Mouse (Mus musculus) liver, adult 2 months (tissue): ENCODE measurements at regions not wholly inside any gene's neighbourhood (a gene's known extent, or its start where the extent isn't known, plus 50 kb on each side); places are given as distances from the start of the nearest gene placed in this dataset.

Experiments
- DNase-seq: peaks from one replicate; pipeline ENCODE4 v3.0.0-alpha.2; 2011; ENCODE audit warnings: low read depth, low spot score; ENCODE audit errors: extremely low read depth
- H3K27ac ChIP-seq: fragments of 200-500 bp; replicated peaks from 2 replicates; pipeline ENCODE4 v1.5.1; 2012; ENCODE audit warnings: low read depth, mild to moderate bottlenecking, control low read depth, inconsistent platforms, low read length; ENCODE audit not compliant: insufficient read depth
- H3K27me3 ChIP-seq: fragments of 200-500 bp; 2 replicates; pipeline ENCODE4 v1.6.1; 2012; ENCODE audit warnings: mild to moderate bottlenecking, moderate library complexity, low read length, inconsistent platforms; ENCODE audit not compliant: control insufficient read depth, insufficient read depth
- H3K36me3 ChIP-seq: fragments of 200-500 bp; 2 replicates; pipeline ENCODE4 v1.6.1; 2012; ENCODE audit warnings: low read length, inconsistent platforms; ENCODE audit not compliant: control insufficient read depth, insufficient read depth
- H3K4me1 ChIP-seq: fragments of 200-500 bp; 2 replicates; pipeline ENCODE4 v1.6.1; 2011; ENCODE audit warnings: low read length; ENCODE audit not compliant: control insufficient read depth, insufficient read depth
- H3K4me3 ChIP-seq: fragments of 200-500 bp; 2 replicates; pipeline ENCODE4 v1.5.1; 2011; ENCODE audit warnings: low read depth, mild to moderate bottlenecking, control low read depth, low read length, moderate library complexity; ENCODE audit not compliant: insufficient read depth
- H3K79me2 ChIP-seq: fragments of 200-500 bp; 2 replicates; pipeline ENCODE4 v1.6.1; 2012; ENCODE audit warnings: inconsistent platforms, mild to moderate bottlenecking, low read length, moderate library complexity; ENCODE audit not compliant: control insufficient read depth, insufficient read depth
- H3K9ac ChIP-seq: fragments of 200-500 bp; 2 replicates; pipeline ENCODE4 v1.6.1; 2012; ENCODE audit warnings: low read depth, mild to moderate bottlenecking, control low read depth, inconsistent platforms, low read length
- CTCF ChIP-seq: fragments of 200-500 bp; IDR thresholded peaks from 2 replicates; pipeline ENCODE4 v1.5.1; 2011; ENCODE audit warnings: low read depth, low read length, control low read depth
- POLR2A ChIP-seq: fragments of 200-500 bp; IDR thresholded peaks from 2 replicates; pipeline ENCODE4 v1.6.1; 2011; ENCODE audit warnings: low read length, control low read depth; ENCODE audit not compliant: insufficient read depth; ENCODE audit errors: extremely low read depth
- WGBS: fragments of 180-500 bp; shearing (Covaris S2); methylation state at CpG from one replicate; pipeline ENCODE4 v1.1.7; 2018; 5-methylcytosine and 5-hydroxymethylcytosine counted together

DNA sequence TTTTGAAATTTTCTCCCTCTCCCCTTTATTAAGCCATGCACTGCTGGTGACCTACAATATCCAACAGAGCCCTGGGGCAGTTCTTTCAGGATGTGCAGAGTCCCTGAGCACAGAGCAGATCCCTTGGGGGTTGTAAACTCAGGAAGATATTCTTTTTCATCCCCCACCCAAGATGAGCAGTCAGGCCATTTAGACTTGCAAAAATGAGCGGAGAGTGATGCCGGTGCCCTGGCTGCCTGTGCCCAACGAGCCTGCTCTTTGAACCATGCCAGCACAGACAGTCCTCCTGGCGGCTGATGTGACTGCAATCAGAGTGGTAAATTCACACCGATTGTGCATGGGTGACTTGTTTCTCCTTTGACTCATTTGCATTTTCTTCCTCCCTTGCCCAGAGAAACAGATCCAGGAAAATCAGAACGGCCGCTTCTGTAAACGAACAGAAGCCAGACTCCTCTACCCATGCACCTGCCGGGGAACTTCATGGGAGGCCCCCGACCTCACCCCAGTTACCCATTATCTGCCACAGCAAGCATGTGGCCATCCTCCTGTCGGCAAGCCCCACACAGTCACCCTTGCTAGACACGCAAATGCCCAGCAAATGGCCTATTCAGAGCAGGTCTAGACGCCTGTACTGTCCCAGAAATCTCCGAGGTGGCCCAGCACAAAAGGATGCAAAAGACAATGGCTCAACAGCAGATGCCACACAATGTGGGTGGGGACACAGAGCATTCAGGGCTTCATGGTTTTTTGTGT lies 92.4 kb downstream of the Gm815 start:
- no peaks in the 10 kb centered on the region for H3K4me1 ChIP-seq
- no peak overlapping the region for H3K4me3 ChIP-seq
- no peaks in the 10 kb centered on the region for H3K79me2 ChIP-seq
- no peak overlapping the region for H3K27ac ChIP-seq
- DNase-seq, result no peak
- no peaks in the 10 kb centered on the region for H3K36me3 ChIP-seq
- H3K27me3 ChIP-seq, result no peaks in the 10 kb centered on the region
- 75% methylated on average over 14 of the region's 14 CpGs for WGBS
- TF ChIP-seq POLR2A, result no peak
- TF ChIP-seq CTCF, result no peak
- H3K9ac ChIP-seq, result no peak overlapping the region

DNA sequence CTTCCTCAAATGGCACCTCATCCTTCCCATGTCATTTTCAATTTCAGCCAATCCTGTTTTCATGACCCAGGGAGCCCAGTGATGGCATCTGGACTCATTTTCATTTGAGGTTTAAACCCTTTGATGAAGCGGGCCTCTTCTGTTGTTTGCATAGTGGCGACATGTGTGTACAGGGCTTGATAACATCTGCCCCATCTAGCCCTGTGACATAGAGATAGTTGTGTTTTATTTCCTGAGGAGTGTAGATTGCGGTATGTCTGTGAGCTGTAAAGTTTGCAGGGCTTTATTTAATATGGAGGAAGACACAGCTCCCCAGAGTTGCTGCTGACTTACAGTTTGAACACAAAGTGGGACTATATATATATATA lies 92.9 kb downstream of the Gm815 start:
- Histone ChIP-seq H3K79me2 (no peaks in the 10 kb centered on the region), H3K4me1 (no peaks in the 10 kb centered on the region), H3K9ac (no peak overlapping the region), H3K27ac (no peak overlapping the region), H3K36me3 (no peaks in the 10 kb centered on the region), H3K27me3 (no peaks in the 10 kb centered on the region), H3K4me3 (no peak overlapping the region)
- TF ChIP-seq CTCF, result no peak
- TF ChIP-seq POLR2A, result no peak
- no peak for DNase-seq
- 44% methylated on average over 3 of the region's 3 CpGs for WGBS

DNA sequence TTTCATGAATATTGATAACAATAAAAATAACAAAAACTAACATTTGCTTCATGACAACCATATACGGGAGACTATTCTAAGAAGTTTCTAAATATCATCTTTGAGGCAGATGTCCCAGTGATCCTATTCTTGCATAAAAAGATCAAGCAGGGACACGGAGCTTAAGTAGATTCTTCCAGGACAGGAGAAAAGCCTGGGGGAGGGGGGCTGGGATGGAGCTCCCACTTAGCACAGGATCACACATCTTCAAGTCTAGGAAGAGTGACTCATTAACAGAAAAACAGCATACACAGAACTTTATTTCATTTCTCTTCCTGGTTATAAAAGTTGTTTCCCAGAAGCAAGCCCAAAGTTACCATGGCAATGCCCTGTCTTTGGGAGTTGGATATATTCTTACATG lies 93.6 kb downstream of the Gm815 start:
- no peak for DNase-seq

DNA sequence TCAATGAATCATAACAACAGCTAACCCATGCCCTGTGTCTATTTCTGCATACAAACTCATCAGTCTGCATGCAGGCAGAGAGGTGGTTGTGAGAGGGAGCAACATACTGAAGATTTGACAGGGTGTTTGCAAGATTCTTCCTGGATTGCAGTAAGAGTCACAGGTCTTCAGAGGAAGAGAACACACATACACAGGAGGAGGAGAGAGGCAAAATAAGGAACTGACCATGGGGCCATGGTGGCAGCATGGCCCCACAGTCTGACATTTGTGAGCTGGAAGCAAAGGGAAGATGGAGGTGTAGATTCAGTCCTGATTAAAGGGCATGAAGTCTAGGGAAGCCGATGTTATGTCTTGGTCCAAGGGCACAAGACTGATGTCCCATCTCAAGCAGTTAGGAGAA lies 101.0 kb downstream of the Gm815 start:
- no peak overlapping the region for H3K9ac ChIP-seq
- no peaks in the 10 kb centered on the region for H3K36me3 ChIP-seq
- H3K4me1 ChIP-seq, result no peaks in the 10 kb centered on the region
- no peak for DNase-seq
- H3K79me2 ChIP-seq, result no peaks in the 10 kb centered on the region
- H3K4me3 ChIP-seq, result no peak overlapping the region
- 95% methylated on average over 1 of the region's 1 CpGs for WGBS
- H3K27me3 ChIP-seq, result no peaks in the 10 kb centered on the region
- no peak for TF ChIP-seq POLR2A
- TF ChIP-seq CTCF, result no peak
- H3K27ac ChIP-seq, result no peak overlapping the region

More for the DNA sequence above, 93.6 kb downstream of the Gm815 start:
- no peak overlapping the region for H3K9ac ChIP-seq
- H3K36me3 ChIP-seq, result no peaks in the 10 kb centered on the region
- H3K27me3 ChIP-seq, result no peaks in the 10 kb centered on the region
- no peaks in the 10 kb centered on the region for H3K4me1 ChIP-seq
- 91% methylated on average over 2 of the region's 2 CpGs for WGBS
- no peak for TF ChIP-seq POLR2A
- TF ChIP-seq CTCF, result no peak
- H3K79me2 ChIP-seq, result no peaks in the 10 kb centered on the region
- no peak overlapping the region for H3K4me3 ChIP-seq
- no peak overlapping the region for H3K27ac ChIP-seq

DNA sequence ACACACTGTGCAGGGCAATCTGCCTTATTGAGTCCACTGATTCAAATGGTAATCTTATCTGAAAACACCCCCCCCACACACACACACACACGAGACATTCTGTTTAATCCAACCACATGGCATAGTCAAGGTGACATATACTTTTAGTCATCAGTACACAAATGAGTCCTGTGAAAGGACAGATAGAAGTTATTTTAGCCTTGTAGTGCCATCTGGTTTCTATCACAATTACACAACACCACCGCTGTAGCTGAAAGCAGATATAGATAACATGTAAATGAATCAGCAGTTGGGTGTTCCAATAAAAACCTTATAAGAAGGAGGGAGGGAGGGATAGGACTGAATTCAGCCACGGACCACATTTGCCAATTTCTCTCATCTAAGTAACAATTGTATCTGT lies 101.5 kb downstream of the Gm815 start:
- Histone ChIP-seq H3K79me2 (no peaks in the 10 kb centered on the region), H3K4me1 (no peaks in the 10 kb centered on the region), H3K27ac (no peak overlapping the region), H3K27me3 (no peaks in the 10 kb centered on the region), H3K4me3 (no peak overlapping the region), H3K36me3 (no peaks in the 10 kb centered on the region), H3K9ac (no peak overlapping the region)
- no peak for DNase-seq
- no peak for TF ChIP-seq CTCF
- 61% methylated on average over 3 of the region's 3 CpGs for WGBS

DNA sequence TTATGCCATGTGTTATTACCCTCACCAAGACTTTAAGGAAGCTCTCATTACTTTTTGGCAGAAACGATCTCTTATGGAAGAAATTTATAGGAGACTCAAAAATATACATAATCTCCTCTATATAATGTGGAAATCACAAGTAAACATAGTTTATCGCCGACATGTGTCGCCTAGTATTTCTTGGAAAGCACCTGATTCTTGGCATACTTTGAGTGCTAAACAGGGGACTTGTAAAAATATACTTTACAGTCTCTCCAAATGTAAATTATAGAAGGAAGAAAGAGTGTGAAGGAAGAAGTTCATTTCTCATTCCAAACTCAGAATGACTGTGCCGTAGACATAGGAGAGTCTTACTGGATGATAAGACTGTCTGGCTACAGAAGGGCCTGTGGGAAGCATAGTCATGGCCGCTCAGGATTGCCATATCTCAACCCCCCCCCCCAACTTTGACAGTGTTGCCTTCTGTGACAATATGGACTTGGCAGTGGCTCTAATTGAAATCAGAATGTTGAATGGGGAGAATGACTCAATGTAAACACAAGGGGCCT lies 102.3 kb downstream of the Gm815 start:
- no peaks in the 10 kb centered on the region for H3K36me3 ChIP-seq
- no peaks in the 10 kb centered on the region for H3K27me3 ChIP-seq
- H3K4me1 ChIP-seq, result no peaks in the 10 kb centered on the region
- H3K79me2 ChIP-seq, result no peaks in the 10 kb centered on the region
- no peak overlapping the region for H3K4me3 ChIP-seq
- no peak overlapping the region for H3K27ac ChIP-seq
- no peak for DNase-seq
- no peak overlapping the region for H3K9ac ChIP-seq
- WGBS, result 88% methylated on average over 6 of the region's 6 CpGs
- TF ChIP-seq CTCF (no peak), POLR2A (no peak)
